ENCODE assay signal across 10 mouse cellular contexts in the genomic region with DNA sequence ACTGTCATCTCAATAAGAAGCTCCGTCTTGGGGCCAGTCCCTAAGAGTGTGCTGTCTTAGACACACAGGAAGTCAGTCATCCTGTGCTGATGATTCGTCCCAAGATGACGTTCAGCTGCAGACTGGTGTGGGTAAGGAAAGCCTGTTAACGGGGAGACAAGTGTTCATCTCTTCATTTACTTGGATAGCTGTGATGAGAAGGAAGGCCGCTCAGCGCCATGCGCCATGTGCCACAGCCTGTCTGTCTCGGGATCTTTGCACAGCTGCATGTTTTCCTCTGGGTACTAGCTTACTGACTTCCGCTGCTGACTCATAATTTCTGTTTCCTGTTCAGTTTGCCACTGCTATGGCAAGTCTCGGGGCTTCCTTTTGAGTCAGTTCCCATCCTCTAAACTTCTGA. TPM values are rescaled to one million over a fixed set of nuclear protein-coding genes. Genes with fewer than 3 reads are reported as not detected.
DNase-seq lines count a peak whose midpoint lies in the region; ATAC-seq lines count a peak whose summit lies in the region.
"Had no signal": no experiment of that assay in that cellular context is flagged by ENCODE, and none has a peak within 500 bp of the region (broad histone marks: within the 10 kb centered on the region; RNA-seq: fewer than 3 reads in every experiment).

No protein-coding gene starts in this region.

- H3K27me3 ChIP-seq in kidney, embryonic 14.5 days (ENCODE audit: control insufficient read depth, insufficient read depth, low read length): no peaks in the 10 kb centered on the region

- peak; percentile 4 for DNase-seq in kidney, adult 11 months
- peak; percentile 40 for DNase-seq in lung, postnatal 25 days (ENCODE audit: low spot score)
- peak; percentile 84 for DNase-seq in thymus, postnatal 0 days (ENCODE audit: low spot score)
- DNase-seq in retina, postnatal 1 day: no peak
- DNase-seq in cerebellum, adult 9-10 months: no peak
- DNase-seq in Muller cell, postnatal 12 days (ENCODE audit: inconsistent ontology term): no peak
- DNase-seq: gastrocnemius, postnatal 14 days; layer of hippocampus, postnatal 36 days had no signal

- 80% methylated on average over 10 of the region's 10 CpGs for WGBS in kidney, embryonic 14.5 days

- no peak overlapping the region for H3K9ac ChIP-seq in kidney, embryonic 14.5 days (ENCODE audit: low read depth, low read length)

- H3K4me1 ChIP-seq in kidney, embryonic 14.5 days (ENCODE audit: control insufficient read depth, insufficient read depth, low read length): no peaks in the 10 kb centered on the region

- no peaks in the 10 kb centered on the region for H3K36me3 ChIP-seq in kidney, embryonic 14.5 days (ENCODE audit: control insufficient read depth, insufficient read depth, low read length)

- no peak overlapping the region for H3K4me2 ChIP-seq in kidney, embryonic 14.5 days (replicated peaks; ENCODE audit: low read depth, low read length)

- no peak overlapping the region for H3K27ac ChIP-seq in kidney, embryonic 14.5 days (ENCODE audit: low read depth, low read length)

- no peaks in the 10 kb centered on the region for H3K9me3 ChIP-seq in kidney, embryonic 14.5 days (ENCODE audit: control insufficient read depth, low read length)

- no peak for ATAC-seq in kidney, embryonic 14.5 days (ENCODE audit: low FRiP score, low TSS enrichment)
- ATAC-seq in granulocyte monocyte progenitor cell, adult 5-6 weeks (replicated peaks; ENCODE audit: poor library complexity, severe bottlenecking): peak; percentile 79

- H3K4me3 ChIP-seq in kidney, embryonic 14.5 days (ENCODE audit: low read length): no peak overlapping the region

RNA-seq across cellular contexts. Expression of a gene that starts 23.7 kb away (rescaled TPM):
- polyA plus RNA-seq in kidney, embryonic 14.5 days (2014; fragmentation: Nextera tagmentation; extraction: Ambion mirVana): 0.93 and 1.2 TPM in 2 replicates
- total RNA-seq in granulocyte monocyte progenitor cell, adult 5-6 weeks (2014; fragmentation: Nextera tagmentation): 1.5 and 1.9 TPM in 2 replicates
- total RNA-seq in granulocyte monocyte progenitor cell, adult 5-6 weeks (2017): 0.73 and 1.6 TPM in 2 replicates
- polyA plus RNA-seq in thymus, postnatal 0 days (2015; fragmentation: Nextera tagmentation; extraction: Ambion mirVana): 0.21 and 0.26 TPM in 2 replicates

RNA-seq across cellular contexts. Expression of a gene that starts 49.3 kb away (rescaled TPM):
- polyA plus RNA-seq in kidney, embryonic 14.5 days (2014; fragmentation: Nextera tagmentation; extraction: Ambion mirVana): 76.0 and 83.5 TPM in 2 replicates
- 96.5 and 128 TPM in 2 replicates for total RNA-seq in granulocyte monocyte progenitor cell, adult 5-6 weeks (2014; fragmentation: Nextera tagmentation)
- 50.0 and 64.9 TPM in 2 replicates for total RNA-seq in granulocyte monocyte progenitor cell, adult 5-6 weeks (2017)
- 17.7 and 19.9 TPM in 2 replicates for polyA plus RNA-seq in thymus, postnatal 0 days (2015; fragmentation: Nextera tagmentation; extraction: Ambion mirVana)

Comparison
In these comparisons a context has a peak if more than half of its experiments do, and no peak if none do; other contexts are left out.
1. DNase-seq: peak in kidney, adult 11 months (single experiment), lung, postnatal 25 days (single experiment) and thymus, postnatal 0 days (single experiment); none in retina, postnatal 1 day (single experiment), cerebellum, adult 9-10 months (single experiment) and Muller cell, postnatal 12 days (single experiment).